Mouse (Mus musculus) MEL (cell line): ENCODE data around the gene Rnf34. TPM values are rescaled to one million over a fixed set of nuclear protein-coding genes. Genes with fewer than 3 reads are reported as not detected.
A peak's percentile ranks its signal among the peaks of the same experiment; 100 is the strongest.

Experiments
- DNase-seq: peaks from one replicate; pipeline ENCODE4 v3.0.0; 2011; ENCODE audit warnings: low read depth, low spot score
- H3K27ac ChIP-seq: 2 replicates; pipeline ENCODE4 v1.5.1; 2012; ENCODE audit warnings: low read depth, mild to moderate bottlenecking, control low read depth, low read length, moderate library complexity; ENCODE audit not compliant: control insufficient read depth
- H3K27me3 ChIP-seq, 2 experiments: fragments of 150-350 bp in 1 of 2; sonication (generic) in 1 of 2; 2 replicates each; pipeline ENCODE4 v1.6.1; 2012; ENCODE audit warnings: low read length in 2 of 2, mild to moderate bottlenecking in 2 of 2, improper control_type of control experiment in 1 of 2, moderate library complexity in 1 of 2; ENCODE audit not compliant: insufficient read depth in 2 of 2, control insufficient read depth in 1 of 2
- H3K36me3 ChIP-seq, 2 experiments: 2 replicates each; pipeline ENCODE4 v1.6.1; 2012 to 2014; ENCODE audit warnings: low read length in 2 of 2, improper control_type of control experiment in 1 of 2, inconsistent platforms in 1 of 2, mild to moderate bottlenecking in 1 of 2; ENCODE audit not compliant: insufficient read depth in 2 of 2, control insufficient read depth in 1 of 2
- H3K4me1 ChIP-seq, 2 experiments: fragments of 150-350 bp in 1 of 2; sonication (generic) in 1 of 2; 2 replicates each; pipeline ENCODE4 v1.6.1; 2012; ENCODE audit warnings: low read length in 2 of 2, improper control_type of control experiment in 1 of 2, mild to moderate bottlenecking in 1 of 2; ENCODE audit not compliant: insufficient read depth in 2 of 2, control insufficient read depth in 1 of 2
- H3K4me3 ChIP-seq, 2 experiments: fragments of 150-350 bp in 1 of 2; sonication (generic) in 1 of 2; 2 replicates each; pipeline ENCODE4 v1.5.1; 2012; ENCODE audit warnings: low read depth in 2 of 2, low read length in 2 of 2, mild to moderate bottlenecking in 2 of 2, moderate library complexity in 2 of 2, control low read depth in 1 of 2, improper control_type of control experiment in 1 of 2; ENCODE audit not compliant: control insufficient read depth in 1 of 2, insufficient read depth in 1 of 2
- H3K79me2 ChIP-seq: 2 replicates; pipeline ENCODE4 v1.6.1; 2012; ENCODE audit warnings: mild to moderate bottlenecking, low read length, moderate library complexity; ENCODE audit not compliant: control insufficient read depth, poor library complexity, insufficient read depth
- H3K9ac ChIP-seq: 2 replicates; pipeline ENCODE4 v1.6.1; 2012; ENCODE audit warnings: low read depth, mild to moderate bottlenecking, control low read depth, low read length, moderate library complexity; ENCODE audit not compliant: control insufficient read depth, poor library complexity, severe bottlenecking
- H3K9me3 ChIP-seq: fragments of 150-350 bp; sonication (generic); replicated peaks from 2 replicates; pipeline ENCODE4 v1.6.1; 2012; ENCODE audit warnings: mild to moderate bottlenecking, low read length, improper control_type of control experiment, moderate library complexity; ENCODE audit not compliant: insufficient read depth
- CHD1 ChIP-seq: IDR thresholded peaks from 2 replicates; pipeline ENCODE4 v1.6.1; 2012; ENCODE audit warnings: low read depth, mild to moderate bottlenecking, inconsistent platforms, low read length, improper control_type of control experiment
- CHD2 ChIP-seq: IDR thresholded peaks from 2 replicates; pipeline ENCODE4 v1.6.1; 2011; ENCODE audit warnings: low read length, improper control_type of control experiment
- CTCF ChIP-seq, 3 experiments: IDR thresholded peaks in 2 of 3; conservative IDR thresholded peaks in 1 of 3; 2 replicates each; pipeline ENCODE4 v1.5.1; 2011 to 2012; ENCODE audit warnings: low read length in 3 of 3, low read depth in 2 of 3, mild to moderate bottlenecking in 2 of 3, improper control_type of control experiment in 1 of 3, inconsistent platforms in 1 of 3, mixed read lengths in 1 of 3, moderate library complexity in 1 of 3; ENCODE audit not compliant: control insufficient read depth in 1 of 3, insufficient read depth in 1 of 3, poor library complexity in 1 of 3, severe bottlenecking in 1 of 3
- E2F4 ChIP-seq: IDR thresholded peaks from 2 replicates; pipeline ENCODE4 v1.6.1; 2011; ENCODE audit warnings: low read depth, low read length, improper control_type of control experiment, borderline replicate concordance
- ELF1 ChIP-seq: IDR thresholded peaks from 2 replicates; pipeline ENCODE4 v1.6.1; 2014; ENCODE audit warnings: low read depth, mild to moderate bottlenecking, inconsistent platforms, low read length, improper control_type of control experiment, moderate library complexity
- EP300 ChIP-seq, 2 experiments: IDR thresholded peaks; 2 replicates each; pipeline ENCODE4 v1.6.1; 2011; ENCODE audit warnings: improper control_type of control experiment in 2 of 2, low read length in 2 of 2, low read depth in 1 of 2, mild to moderate bottlenecking in 1 of 2
- ETS1 ChIP-seq: IDR thresholded peaks from 2 replicates; pipeline ENCODE4 v1.6.1; 2012; ENCODE audit warnings: low read depth, mild to moderate bottlenecking, inconsistent platforms, low read length, improper control_type of control experiment, moderate library complexity
- GABPA ChIP-seq: IDR thresholded peaks from 2 replicates; pipeline ENCODE4 v1.6.1; 2012; ENCODE audit warnings: low read depth, mild to moderate bottlenecking, inconsistent platforms, low read length, improper control_type of control experiment, moderate library complexity
- GATA1 ChIP-seq: IDR thresholded peaks from 2 replicates; pipeline ENCODE4 v1.6.1; 2011; ENCODE audit warnings: low read depth, low read length, improper control_type of control experiment
- HCFC1 ChIP-seq: IDR thresholded peaks from 2 replicates; pipeline ENCODE4 v1.6.1; 2012; ENCODE audit warnings: low read depth, mild to moderate bottlenecking, inconsistent platforms, low read length, improper control_type of control experiment, moderate library complexity
- JUND ChIP-seq: IDR thresholded peaks from 2 replicates; pipeline ENCODE4 v1.6.1; 2011; ENCODE audit warnings: low read depth, mild to moderate bottlenecking, improper control_type of control experiment, low read length
- KAT2A ChIP-seq: conservative IDR thresholded peaks from 2 replicates; pipeline ENCODE4 v1.6.1; 2012; ENCODE audit warnings: low read depth, low read length, improper control_type of control experiment, inconsistent platforms
- MAFK ChIP-seq: IDR thresholded peaks from 2 replicates; pipeline ENCODE4 v1.6.1; 2011; ENCODE audit warnings: low read depth, mild to moderate bottlenecking, low read length, improper control_type of control experiment, borderline replicate concordance
- MAX ChIP-seq: IDR thresholded peaks from 2 replicates; pipeline ENCODE4 v1.6.1; 2011; ENCODE audit warnings: low read length, improper control_type of control experiment
- MAZ ChIP-seq: IDR thresholded peaks from 2 replicates; pipeline ENCODE4 v1.6.1; 2012; ENCODE audit warnings: low read depth, mild to moderate bottlenecking, inconsistent platforms, low read length, improper control_type of control experiment
- MEF2A ChIP-seq: IDR thresholded peaks from 2 replicates; pipeline ENCODE4 v1.6.1; 2014; ENCODE audit warnings: low read depth, mild to moderate bottlenecking, inconsistent platforms, low read length, improper control_type of control experiment; ENCODE audit not compliant: poor library complexity, insufficient replicate concordance, severe bottlenecking; ENCODE audit errors: extremely low read depth
- MXI1 ChIP-seq: IDR thresholded peaks from 2 replicates; pipeline ENCODE4 v1.6.1; 2011; ENCODE audit warnings: mild to moderate bottlenecking, low read depth, low read length, improper control_type of control experiment
- MYB ChIP-seq: IDR thresholded peaks from 2 replicates; pipeline ENCODE4 v1.6.1; 2011; ENCODE audit warnings: mild to moderate bottlenecking, low read depth, low read length, improper control_type of control experiment
- MYC ChIP-seq: IDR thresholded peaks from 2 replicates; pipeline ENCODE4 v1.6.1; 2011; ENCODE audit warnings: low read depth, mild to moderate bottlenecking, low read length, improper control_type of control experiment, moderate library complexity
- NELFE ChIP-seq: IDR thresholded peaks from 2 replicates; pipeline ENCODE4 v1.6.1; 2011; ENCODE audit warnings: low read depth, low read length, improper control_type of control experiment
- NRF1 ChIP-seq: IDR thresholded peaks from 2 replicates; pipeline ENCODE4 v1.6.1; 2014; ENCODE audit warnings: low read depth, mild to moderate bottlenecking, inconsistent platforms, low read length, improper control_type of control experiment, moderate library complexity; ENCODE audit not compliant: poor library complexity, insufficient read depth, severe bottlenecking
- POLR2A ChIP-seq, 2 experiments: IDR thresholded peaks; 2 replicates each; pipeline ENCODE4 v1.6.1; 2011 to 2012; ENCODE audit warnings: low read length in 2 of 2, mild to moderate bottlenecking in 2 of 2, control low read depth in 1 of 2, improper control_type of control experiment in 1 of 2, low read depth in 1 of 2, moderate library complexity in 1 of 2; ENCODE audit not compliant: control insufficient read depth in 1 of 2, insufficient read depth in 1 of 2, poor library complexity in 1 of 2
- POLR2AphosphoS2 ChIP-seq: IDR thresholded peaks from 2 replicates; pipeline ENCODE4 v1.6.1; 2011; ENCODE audit warnings: low read length, improper control_type of control experiment
- POLR2AphosphoS5 ChIP-seq: IDR thresholded peaks from 2 replicates; pipeline ENCODE4 v1.6.1; 2012; ENCODE audit warnings: low read depth, borderline replicate concordance, mild to moderate bottlenecking, inconsistent platforms, low read length, moderate library complexity, mixed read lengths
- RAD21 ChIP-seq: IDR thresholded peaks from 2 replicates; pipeline ENCODE4 v1.6.1; 2011; ENCODE audit warnings: mild to moderate bottlenecking, low read depth, low read length, improper control_type of control experiment
- RCOR1 ChIP-seq: IDR thresholded peaks from 2 replicates; pipeline ENCODE4 v1.6.1; 2012; ENCODE audit warnings: low read depth, mild to moderate bottlenecking, inconsistent platforms, low read length, improper control_type of control experiment
- SIN3A ChIP-seq: IDR thresholded peaks from 2 replicates; pipeline ENCODE4 v1.6.1; 2012; ENCODE audit warnings: low read length, improper control_type of control experiment, inconsistent platforms
- SMC3 ChIP-seq: IDR thresholded peaks from 2 replicates; pipeline ENCODE4 v1.6.1; 2011; ENCODE audit warnings: low read depth, low read length, improper control_type of control experiment
- TAL1 ChIP-seq: IDR thresholded peaks from 2 replicates; pipeline ENCODE4 v1.6.1; 2012; ENCODE audit warnings: mild to moderate bottlenecking, inconsistent platforms, low read length, moderate library complexity, mixed read lengths
- TBP ChIP-seq: IDR thresholded peaks from 2 replicates; pipeline ENCODE4 v1.8.0; 2011; ENCODE audit warnings: low read depth, low read length, improper control_type of control experiment
- TCF12 ChIP-seq: IDR thresholded peaks from 2 replicates; pipeline ENCODE4 v1.6.1; 2014; ENCODE audit warnings: low read depth, mild to moderate bottlenecking, inconsistent platforms, low read length, improper control_type of control experiment, moderate library complexity
- UBTF ChIP-seq: IDR thresholded peaks from 2 replicates; pipeline ENCODE4 v1.6.1; 2012; ENCODE audit warnings: low read depth, mild to moderate bottlenecking, inconsistent platforms, low read length, improper control_type of control experiment, moderate library complexity, borderline replicate concordance; ENCODE audit not compliant: insufficient read depth
- USF1 ChIP-seq: IDR thresholded peaks from 2 replicates; pipeline ENCODE4 v1.6.1; 2014; ENCODE audit warnings: low read depth, mild to moderate bottlenecking, inconsistent platforms, low read length, improper control_type of control experiment, moderate library complexity
- USF2 ChIP-seq, 2 experiments: IDR thresholded peaks; 2 replicates each; pipeline ENCODE4 v1.6.1; 2011 to 2012; ENCODE audit warnings: improper control_type of control experiment in 2 of 2, low read length in 2 of 2, borderline replicate concordance in 1 of 2, inconsistent platforms in 1 of 2, low read depth in 1 of 2, mild to moderate bottlenecking in 1 of 2; ENCODE audit not compliant: insufficient read depth in 1 of 2
- ZC3H11A ChIP-seq: IDR thresholded peaks from 2 replicates; pipeline ENCODE4 v1.6.1; 2012; ENCODE audit warnings: low read depth, mild to moderate bottlenecking, inconsistent platforms, low read length, improper control_type of control experiment
- ZKSCAN1 ChIP-seq: IDR thresholded peaks from 2 replicates; pipeline ENCODE4 v1.6.1; 2012; ENCODE audit warnings: low read depth, mild to moderate bottlenecking, inconsistent platforms, low read length, improper control_type of control experiment, moderate library complexity
- ZMIZ1 ChIP-seq: IDR thresholded peaks from 2 replicates; pipeline ENCODE4 v1.6.1; 2012; ENCODE audit warnings: low read depth, mild to moderate bottlenecking, inconsistent platforms, low read length, improper control_type of control experiment, moderate library complexity
- ZNF384 ChIP-seq: IDR thresholded peaks from 2 replicates; pipeline ENCODE4 v1.6.1; 2012; ENCODE audit warnings: low read depth, mild to moderate bottlenecking, inconsistent platforms, low read length, improper control_type of control experiment
- polyA plus RNA-seq, 2 experiments: library from polyadenylated mRNA; stranded (reverse) in 1 of 2; unstranded in 1 of 2; fragments of >175 nt in 1 of 2; fragments of >200 nt in 1 of 2; gene quantifications; 2 replicates each; pipeline versions ENCODE4 v1.2.1 to v1.2.4; 2012; ENCODE audit warnings: low replicate concordance in 2 of 2, low read depth in 1 of 2; ENCODE audit not compliant: insufficient read length in 2 of 2, insufficient read depth in 1 of 2, missing spikeins in 1 of 2
- total RNA-seq: library from RNA; depleted of rRNA; stranded (reverse); fragments of 300-350 nt; gene quantifications from 2 replicates; pipeline ENCODE4 v1.2.3, GENCODE M21; 2012

The Rnf34 gene
- total and polyA plus RNA-seq, 3 experiments = 14.8 to 27.4 TPM; not detected in 1

- peaks cover 4 to 5% of the 10 kb centered on the region in 2 experiments for H3K4me1 ChIP-seq
- no peaks in the 10 kb centered on the region for H3K27me3 ChIP-seq
- no peaks in the 10 kb centered on the region; the same call in 1 of the 2 replicates for H3K79me2 ChIP-seq
- H3K27ac ChIP-seq = no peak overlapping the region
- H3K4me3 ChIP-seq = no peak overlapping the region
- peaks cover 2 to 3% of the 10 kb centered on the region in 2 experiments for H3K36me3 ChIP-seq
- DNase-seq = peak; percentile 71
- H3K9ac ChIP-seq = no peak overlapping the region
- H3K9me3 ChIP-seq = no peaks in the 10 kb centered on the region
- TF ChIP-seq MYB (no peak), TBP (no peak), GABPA (no peak), GATA1 (no peak), JUND (no peak), NELFE (no peak), SIN3A (no peak), HCFC1 (no peak), MYC (no peak), ZKSCAN1 (no peak), MAFK (no peak), MAZ (no peak), POLR2AphosphoS2 (no peak), RAD21 (peak; percentile 54), KAT2A (no peak), E2F4 (no peak), ELF1 (no peak), USF1 (no peak), ZNF384 (no peak), UBTF (no peak), CHD1 (no peak), TCF12 (no peak), MXI1 (no peak), SMC3 (peak; percentile 86), MEF2A (no peak), CHD2 (no peak), POLR2AphosphoS5 (no peak), ETS1 (no peak), RCOR1 (no peak), ZMIZ1 (no peak), EP300 (IDR thresholded peaks at IDR 0.05; ENCODE audit: low read depth in 1 of 2, low read length in 2 of 2) (no peak), TAL1 (no peak), MAX (no peak), CTCF (IDR thresholded peaks at IDR 0.05 in 2 of 3, conservative IDR thresholded peaks at IDR 0.05 in 1 of 3; ENCODE audit: control insufficient read depth in 1 of 3, insufficient read depth in 1 of 3, low read depth in 2 of 3, low read length in 3 of 3, poor library complexity in 1 of 3, severe bottlenecking in 1 of 3) (peak; percentile 86 to 88 (median 87)), ZC3H11A (peak; percentile 49; the same call in 1 of the 2 replicates), NRF1 (no peak), POLR2A (IDR thresholded peaks at IDR 0.05; ENCODE audit: control insufficient read depth in 1 of 2, insufficient read depth in 1 of 2, low read depth in 1 of 2, low read length in 2 of 2, poor library complexity in 1 of 2) (0 out of 4 replicates have a peak, but pooled peaks of 1 of the 2 experiments have one; percentile 25), USF2 (IDR thresholded peaks at IDR 0.05; ENCODE audit: borderline replicate concordance in 1 of 2, insufficient read depth in 1 of 2, low read depth in 1 of 2, low read length in 2 of 2) (no peak)
These were observed 31.5 kb downstream of the Rnf34 start for GRCm38 (mm10) chr5:122881313-122881712.
